Mouse (Mus musculus) bone marrow, adult 2 months (tissue): ENCODE measurements around the gene Fry. TPM values are rescaled to one million over a fixed set of nuclear protein-coding genes. Genes with fewer than 3 reads are reported as not detected.
A peak's percentile ranks its signal among the peaks of the same experiment; 100 is the strongest.

Experiments used
- H3K27ac ChIP-seq: fragments of 200-500 bp; 2 replicates; pipeline ENCODE4 v1.5.1; 2012; ENCODE audit warnings: low read depth, mild to moderate bottlenecking, control low read depth, inconsistent platforms, low read length; ENCODE audit not compliant: control insufficient read depth, poor library complexity, insufficient read depth
- H3K4me1 ChIP-seq: fragments of 200-500 bp; 2 replicates; pipeline ENCODE4 v1.6.1; 2011; ENCODE audit warnings: low read length; ENCODE audit not compliant: control insufficient read depth, insufficient read depth
- H3K4me3 ChIP-seq: fragments of 200-500 bp; replicated peaks from 2 replicates; pipeline ENCODE3; 2011; ENCODE audit warnings: mild to moderate bottlenecking, low read depth, low read length, control low read depth; ENCODE audit not compliant: control insufficient read depth
- CTCF ChIP-seq: fragments of 200-500 bp; IDR thresholded peaks from 2 replicates; pipeline ENCODE4 v1.5.1; 2011; ENCODE audit warnings: low read length, control low read depth; ENCODE audit not compliant: control insufficient read depth, insufficient read depth
- POLR2A ChIP-seq: fragments of 200-500 bp; IDR thresholded peaks from 2 replicates; pipeline ENCODE4 v1.6.1; 2011; ENCODE audit warnings: low read depth, mild to moderate bottlenecking, control low read depth, low read length, borderline replicate concordance; ENCODE audit not compliant: control insufficient read depth
- WGBS: fragments of 180-500 bp; shearing (Covaris S2); methylation state at CpG from one replicate; pipeline ENCODE4 v1.1.7; 2018; 5-methylcytosine and 5-hydroxymethylcytosine counted together
- polyA plus RNA-seq: library from polyadenylated mRNA; stranded (reverse); fragments of >200 nt; gene quantifications from 2 replicates; pipeline ENCODE4 v1.2.4, GENCODE M21; 2011; ENCODE audit warnings: low replicate concordance; ENCODE audit not compliant: missing spikeins, insufficient read depth, insufficient read length

The Fry gene
- polyA plus RNA-seq, 1 experiment = 20.0 TPM

DNA sequence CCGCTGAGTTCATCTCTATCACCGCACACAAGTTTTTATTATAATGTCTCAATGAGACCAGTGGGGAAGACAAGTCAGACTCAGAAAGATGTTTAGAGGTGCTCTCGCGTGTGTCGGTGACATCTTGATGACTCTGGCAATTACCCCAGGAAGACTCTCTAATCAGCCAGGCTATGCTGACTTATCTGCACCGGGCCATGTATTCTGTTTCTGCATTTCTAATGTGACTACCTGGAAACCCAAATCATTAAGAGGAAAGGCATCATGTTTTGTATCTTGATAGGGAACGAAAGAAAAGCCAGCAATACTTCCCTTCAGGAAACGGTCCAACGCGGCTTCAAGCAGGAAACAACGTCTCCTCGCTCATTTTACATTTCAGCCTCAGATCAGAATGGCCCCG lies 17.1 kb downstream of the Fry start:
- Histone ChIP-seq H3K4me3 (no peak overlapping the region), H3K4me1 (no peaks in the 10 kb centered on the region; the same call in 1 of the 2 replicates), H3K27ac (no peak overlapping the region)
- TF ChIP-seq POLR2A (no peak), CTCF (no peak)
- 22% methylated on average over 13 of the region's 13 CpGs for WGBS

DNA sequence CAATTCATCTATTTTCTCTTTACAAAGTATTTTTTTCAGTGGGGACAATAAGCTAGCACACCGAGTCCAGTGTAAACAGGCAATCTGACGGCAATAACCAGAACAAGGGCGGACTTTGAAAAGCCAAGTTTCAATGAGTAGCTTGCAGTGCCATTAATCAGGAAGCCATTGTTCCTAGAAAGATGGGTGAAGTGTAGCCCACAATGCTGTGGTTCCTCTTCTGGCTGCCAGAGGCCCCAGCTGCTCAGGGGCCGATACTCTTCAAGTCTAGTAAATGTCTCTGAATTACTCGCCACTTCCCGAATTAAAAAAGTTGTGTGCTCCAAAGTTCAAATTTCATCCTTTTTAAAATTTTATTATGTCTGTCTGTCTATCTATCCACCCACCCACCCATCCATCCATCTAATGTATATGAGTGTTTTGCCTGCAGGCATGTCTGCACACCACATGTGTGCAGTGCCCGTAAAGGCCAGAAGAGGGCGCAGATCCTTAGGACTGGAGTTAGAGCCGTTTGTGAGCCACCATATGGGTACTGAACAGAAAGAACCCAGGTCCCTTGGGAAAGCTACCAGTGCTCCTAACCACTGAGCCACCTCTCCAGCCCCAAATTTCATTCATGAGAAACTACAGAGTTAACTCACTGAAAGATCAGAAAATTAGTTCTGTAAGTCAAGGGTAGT lies 19.5 kb downstream of the Fry start:
- Histone ChIP-seq H3K4me1 (no peaks in the 10 kb centered on the region; the same call in 1 of the 2 replicates), H3K4me3 (no peak overlapping the region), H3K27ac (no peak overlapping the region)
- TF ChIP-seq CTCF (peak; percentile 41), POLR2A (no peak)
- WGBS = 51% methylated on average over 9 of the region's 9 CpGs

DNA sequence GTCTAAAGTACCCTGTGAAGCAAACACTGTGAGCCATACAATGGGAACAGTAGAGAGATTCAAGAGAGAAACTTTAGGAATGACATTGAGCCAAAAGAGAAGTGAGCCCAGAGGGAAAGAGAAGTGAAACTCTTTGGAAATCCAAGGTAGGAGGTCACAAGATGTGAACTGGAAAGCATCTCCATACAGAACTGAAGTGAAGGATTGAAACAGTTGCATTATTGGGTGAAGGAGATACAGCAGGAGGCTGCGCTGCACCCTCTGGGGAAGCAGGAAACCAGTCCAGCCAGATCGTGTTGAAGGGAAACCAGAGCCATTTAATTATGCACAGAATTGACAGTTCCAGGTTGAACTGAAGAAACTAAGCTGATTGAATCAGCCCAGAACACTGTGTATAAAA lies 22.1 kb downstream of the Fry start:
- TF ChIP-seq CTCF = no peak
- TF ChIP-seq POLR2A = no peak
- H3K4me3 ChIP-seq = no peak overlapping the region
- no peak overlapping the region for H3K27ac ChIP-seq
- H3K4me1 ChIP-seq = no peaks in the 10 kb centered on the region; the same call in 1 of the 2 replicates
- WGBS = 26% methylated on average over 2 of the region's 2 CpGs

DNA sequence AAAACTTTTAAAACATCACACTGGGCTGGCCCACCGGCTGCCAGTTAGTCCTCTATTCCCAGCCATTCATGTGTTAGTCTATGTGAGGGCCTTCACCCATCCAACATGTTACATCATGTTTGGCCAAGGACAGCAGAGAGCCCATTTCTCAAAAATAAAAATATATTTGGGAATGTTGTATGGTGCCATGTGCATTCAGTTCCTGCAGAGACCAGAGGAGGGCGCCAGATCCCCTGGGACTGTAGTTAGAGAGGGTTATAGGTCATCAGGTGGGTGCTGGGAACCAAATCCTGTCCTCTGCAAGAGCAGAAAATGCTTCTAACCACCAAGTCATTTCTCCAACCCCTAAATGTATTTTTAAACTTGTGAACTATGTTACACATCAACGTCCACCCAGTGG lies 27.5 kb downstream of the Fry start:
- Histone ChIP-seq H3K27ac (no peak overlapping the region), H3K4me1 (no peaks in the 10 kb centered on the region; the same call in 1 of the 2 replicates), H3K4me3 (no peak overlapping the region)
- TF ChIP-seq CTCF (0 out of 2 replicates have a peak, but pooled peaks have one; percentile 9), POLR2A (no peak)
- 74% methylated on average over 3 of the region's 3 CpGs for WGBS

DNA sequence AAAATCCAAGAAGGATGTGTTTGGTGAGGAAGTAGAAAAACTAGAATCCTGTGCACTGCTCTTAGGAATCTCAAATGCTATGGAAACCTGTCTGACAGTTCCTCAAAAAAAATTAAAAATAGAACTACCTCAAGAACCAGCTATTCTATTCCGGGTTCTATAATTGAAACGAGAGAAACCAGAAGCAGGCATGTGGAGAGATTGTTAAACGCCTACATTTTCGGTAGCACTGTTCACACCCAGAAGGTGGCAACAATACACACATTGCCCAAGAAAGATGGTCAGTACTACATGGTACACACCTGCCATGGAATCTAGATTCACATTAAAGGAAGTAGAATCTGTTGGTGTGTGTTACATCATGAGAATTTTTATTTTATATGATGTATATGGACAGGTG lies 28.2 kb downstream of the Fry start:
- no peak overlapping the region for H3K27ac ChIP-seq
- TF ChIP-seq POLR2A (no peak), CTCF (no peak)
- no peaks in the 10 kb centered on the region; the same call in 1 of the 2 replicates for H3K4me1 ChIP-seq
- H3K4me3 ChIP-seq = no peak overlapping the region
- 68% methylated on average over 4 of the region's 4 CpGs for WGBS

DNA sequence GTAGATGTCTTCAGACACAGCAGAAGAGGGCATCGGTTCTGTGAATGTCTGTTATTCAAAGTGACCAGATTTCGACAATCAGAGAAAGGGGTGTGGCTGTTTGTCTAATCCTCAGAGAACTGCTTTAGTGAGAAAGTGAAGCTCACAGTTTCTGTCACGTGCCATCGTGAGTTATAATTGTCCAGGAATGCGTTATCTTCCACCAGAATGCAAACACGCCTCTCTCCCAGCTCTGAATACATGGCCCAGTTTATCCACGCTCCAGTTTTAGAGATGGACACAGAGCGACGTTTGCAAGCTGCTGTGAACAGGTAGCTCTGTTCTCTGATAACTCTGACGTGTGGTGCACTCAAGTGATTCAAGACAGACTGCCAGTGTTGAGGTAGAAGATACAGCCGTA lies 31.3 kb downstream of the Fry start:
- H3K4me1 ChIP-seq = peaks cover 5% of the 10 kb centered on the region
- H3K27ac ChIP-seq = no peak overlapping the region
- TF ChIP-seq CTCF (no peak), POLR2A (no peak)
- H3K4me3 ChIP-seq = no peak overlapping the region
- 84% methylated on average over 11 of the region's 11 CpGs for WGBS

DNA sequence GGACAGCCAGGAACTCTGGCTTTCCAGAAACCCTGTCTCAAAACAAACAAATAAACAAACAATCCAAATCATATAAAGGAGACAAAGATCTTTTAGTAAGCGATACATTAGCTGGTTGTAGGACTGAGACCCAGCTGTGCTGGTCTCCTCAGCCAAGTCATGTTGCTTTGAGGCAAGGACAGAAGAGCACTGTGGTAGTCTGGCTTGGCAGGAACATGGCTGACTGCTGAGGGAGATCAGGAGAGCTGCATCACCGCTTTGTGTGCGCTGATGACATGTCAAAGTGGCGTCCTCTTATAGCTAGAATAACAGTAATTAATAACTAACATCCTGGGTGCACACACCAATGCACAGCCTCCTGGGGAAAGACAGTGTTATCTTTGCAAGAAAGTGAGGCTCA lies 32.5 kb downstream of the Fry start:
- H3K4me3 ChIP-seq = no peak overlapping the region
- no peak overlapping the region for H3K27ac ChIP-seq
- peaks cover 7% of the 10 kb centered on the region for H3K4me1 ChIP-seq
- 88% methylated on average over 4 of the region's 4 CpGs for whole genome bisulfite sequencing
- no peak for TF ChIP-seq CTCF
- TF ChIP-seq POLR2A = no peak

DNA sequence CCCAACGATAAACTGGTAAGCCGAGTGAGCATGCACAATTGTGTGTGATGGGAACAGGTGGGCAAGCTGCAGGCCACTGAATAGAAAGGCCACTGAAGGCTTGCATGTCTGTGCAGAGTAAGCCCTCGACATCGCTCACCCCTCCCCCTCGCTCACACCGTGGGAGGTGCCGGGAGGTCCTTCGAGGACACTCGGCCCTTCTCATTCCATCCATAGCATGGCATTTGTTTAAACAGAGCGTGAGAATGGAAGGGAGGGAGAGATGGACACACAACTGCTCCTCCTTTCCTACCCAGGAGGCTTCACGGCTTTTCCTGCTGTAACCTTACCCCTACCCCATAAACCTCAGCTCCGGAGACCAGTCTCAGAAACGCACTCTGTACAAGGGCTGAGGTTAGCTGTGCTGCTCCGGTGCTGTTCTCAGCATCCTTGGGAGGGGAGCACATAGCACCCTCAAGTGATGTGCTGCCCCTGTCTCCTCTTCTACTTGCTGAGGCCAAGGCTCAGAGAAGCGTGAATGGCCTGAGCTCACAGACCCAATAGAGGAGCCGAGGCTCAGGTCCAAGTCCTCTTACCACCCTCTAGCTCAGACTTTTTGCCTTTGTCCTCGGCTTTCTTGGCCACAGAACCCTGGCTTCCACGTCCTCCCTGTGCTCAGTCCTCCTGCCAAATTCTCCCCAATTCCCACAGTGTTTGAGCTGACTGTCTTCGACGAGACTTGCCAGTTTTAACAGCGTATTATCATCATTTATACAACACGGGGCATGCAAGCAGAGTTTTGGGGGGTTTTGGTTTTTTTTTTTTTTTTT lies 33.8 kb downstream of the Fry start:
- no peak overlapping the region for H3K4me3 ChIP-seq
- H3K4me1 ChIP-seq = peaks cover 9% of the 10 kb centered on the region
- no peak overlapping the region for H3K27ac ChIP-seq
- no peak for TF ChIP-seq CTCF
- no peak for TF ChIP-seq POLR2A
- 86% methylated on average over 22 of the region's 22 CpGs for WGBS

DNA sequence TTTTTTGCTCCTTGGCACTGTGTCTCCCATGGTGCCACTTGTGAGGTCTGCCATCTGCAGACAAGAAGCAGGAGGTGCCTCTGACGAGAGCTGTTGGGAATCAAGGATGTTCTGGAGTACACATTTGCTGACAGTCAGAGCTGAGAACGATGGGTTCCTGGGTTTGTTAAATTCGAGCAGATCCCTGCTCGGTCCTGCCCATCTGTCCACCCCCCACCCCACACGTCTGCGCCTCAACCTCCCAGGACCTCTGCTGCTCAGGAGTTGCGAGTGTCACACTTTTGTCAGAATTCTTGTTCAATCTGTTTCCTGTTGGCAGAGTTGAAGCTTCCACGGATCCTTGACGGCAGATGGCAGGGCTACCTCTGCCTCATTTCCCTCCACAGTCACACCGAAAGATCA lies 34.4 kb downstream of the Fry start:
- no peak overlapping the region for H3K27ac ChIP-seq
- peaks cover 10% of the 10 kb centered on the region for H3K4me1 ChIP-seq
- no peak for TF ChIP-seq CTCF
- no peak for TF ChIP-seq POLR2A
- no peak overlapping the region for H3K4me3 ChIP-seq
- 78% methylated on average over 10 of the region's 10 CpGs for WGBS
